Mouse (Mus musculus): ENCODE measurements around the gene Dyrk3.

Gene Dyrk3

DNA sequence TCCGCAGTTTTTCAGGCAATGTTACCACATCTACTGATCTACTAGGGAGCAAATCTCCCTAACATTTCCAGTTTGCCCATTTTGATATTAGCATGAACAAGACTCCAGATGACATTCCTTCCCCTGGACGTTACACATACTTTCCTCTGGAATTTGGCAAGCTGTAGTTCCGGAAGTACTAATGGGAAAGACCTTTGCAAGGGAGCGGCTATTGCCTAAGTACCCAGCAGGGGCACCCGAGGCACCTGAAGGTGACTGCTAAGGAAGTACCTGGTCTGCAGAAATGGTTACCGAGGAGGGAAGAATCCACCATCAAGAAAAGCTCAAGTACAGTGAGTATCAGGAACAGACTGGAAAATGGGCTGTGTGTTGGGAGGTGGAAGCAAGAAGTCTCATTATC lies 25.6 kb downstream of the Dyrk3 start:
- DNase-seq (ENCODE audit: low read depth, low spot score): no peak

- DNase-seq (ENCODE audit: low read depth, low spot score): no peak
These were observed 27.5 kb downstream of the Dyrk3 start for GRCm38 (mm10) chr1:131110525-131111106.

- no peak for DNase-seq (ENCODE audit: low read depth, low spot score)
These were observed 30.4 kb downstream of the Dyrk3 start for GRCm38 (mm10) chr1:131107575-131108308.

DNA sequence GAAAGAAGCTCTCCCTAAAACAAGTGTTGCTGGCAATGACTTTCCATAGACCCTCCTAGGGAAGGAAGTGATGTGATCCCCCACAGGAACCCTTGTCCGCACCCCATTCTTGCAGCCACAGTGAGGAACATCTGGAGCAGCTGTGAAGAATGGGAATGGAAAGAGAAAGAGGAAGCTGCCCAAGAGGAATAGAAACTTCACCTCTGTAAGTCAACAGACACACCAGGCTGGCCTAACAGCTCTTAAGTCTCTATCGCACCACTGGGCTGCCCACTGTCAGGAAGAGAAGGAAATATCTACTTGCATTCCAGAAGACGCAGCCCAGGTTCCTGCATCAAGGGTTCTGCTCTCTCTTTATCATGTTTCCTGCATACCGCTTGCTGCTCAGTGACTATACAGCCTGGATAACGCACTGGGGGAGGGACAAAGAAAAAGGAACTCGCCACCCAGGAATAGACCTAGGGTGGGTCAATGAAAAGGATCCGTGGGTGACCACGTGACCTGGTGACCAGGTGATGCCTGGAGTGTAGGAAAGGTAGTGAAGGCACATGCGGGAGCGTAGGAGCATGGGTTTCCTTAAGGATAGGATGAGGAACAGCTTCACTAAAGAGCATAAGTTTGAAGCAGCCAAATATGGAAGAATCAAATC lies 34.2 kb downstream of the Dyrk3 start:
- DNase-seq (ENCODE audit: low read depth, low spot score): no peak

- no peak for DNase-seq (ENCODE audit: low read depth, low spot score)
These were observed 37.3 kb downstream of the Dyrk3 start for GRCm38 (mm10) chr1:131100808-131101207.

GRCm38 (mm10) chr1:131097700-131098094 lies 40.4 kb downstream of the Dyrk3 start, which contains the start of gene Mapkapk2:
Gene Mapkapk2, minus strand, starts transcription at chr1:131097826.
- DNase-seq (ENCODE audit: low read depth, low spot score): peak; percentile 94

GRCm38 (mm10) chr1:131096803-131097699 lies 41.1 kb downstream of the Dyrk3 start:
- DNase-seq (ENCODE audit: low read depth, low spot score): peak; percentile 77

- no peak for DNase-seq (ENCODE audit: low read depth, low spot score)
These were observed 41.9 kb downstream of the Dyrk3 start for GRCm38 (mm10) chr1:131096132-131096695.

GRCm38 (mm10) chr1:131095574-131095973 lies 42.6 kb downstream of the Dyrk3 start:
- DNase-seq (ENCODE audit: low read depth, low spot score): no peak

- DNase-seq (ENCODE audit: low read depth, low spot score): no peak
These were observed 44.3 kb downstream of the Dyrk3 start for GRCm38 (mm10) chr1:131093889-131094288.

DNA sequence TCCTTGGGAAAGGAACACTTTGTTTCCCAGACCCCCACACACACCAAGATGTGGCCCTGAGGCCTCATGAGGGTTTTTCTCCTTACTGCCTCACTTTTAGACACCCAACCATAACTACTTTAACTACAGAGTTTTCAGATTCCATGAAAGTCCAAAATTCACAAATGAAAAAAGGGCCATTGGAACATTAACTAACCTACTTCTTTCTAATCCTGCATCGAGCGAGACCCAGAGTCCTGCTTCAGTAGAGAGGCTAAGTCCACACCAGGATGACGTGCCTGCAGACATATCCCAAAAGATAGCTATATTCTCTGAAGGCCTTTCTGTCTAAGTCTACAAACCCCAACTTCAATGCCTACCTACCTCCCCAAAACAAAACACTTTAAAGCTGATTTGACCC lies 45.3 kb downstream of the Dyrk3 start:
- no peak for DNase-seq (ENCODE audit: low read depth, low spot score)

DNA sequence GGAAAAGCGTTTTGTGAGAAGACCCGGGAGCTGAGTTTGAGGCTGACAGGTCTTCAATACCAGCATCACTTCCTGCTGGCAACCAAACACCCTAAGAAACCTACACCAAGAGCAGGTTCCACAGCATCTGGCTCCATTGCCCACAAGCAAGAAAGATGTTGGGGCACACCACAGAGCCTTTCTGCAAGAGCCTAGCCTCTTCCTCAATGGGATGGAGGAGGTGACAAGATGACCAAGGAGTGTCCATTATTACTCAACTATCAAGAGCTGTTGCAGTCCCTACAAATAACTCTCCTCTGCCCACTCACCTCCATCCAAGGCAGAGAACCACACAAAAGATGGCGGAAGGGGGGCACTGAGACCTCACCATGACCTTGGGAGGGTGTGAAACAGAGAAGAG lies 46.0 kb downstream of the Dyrk3 start:
- no peak for DNase-seq (ENCODE audit: low read depth, low spot score)

DNA sequence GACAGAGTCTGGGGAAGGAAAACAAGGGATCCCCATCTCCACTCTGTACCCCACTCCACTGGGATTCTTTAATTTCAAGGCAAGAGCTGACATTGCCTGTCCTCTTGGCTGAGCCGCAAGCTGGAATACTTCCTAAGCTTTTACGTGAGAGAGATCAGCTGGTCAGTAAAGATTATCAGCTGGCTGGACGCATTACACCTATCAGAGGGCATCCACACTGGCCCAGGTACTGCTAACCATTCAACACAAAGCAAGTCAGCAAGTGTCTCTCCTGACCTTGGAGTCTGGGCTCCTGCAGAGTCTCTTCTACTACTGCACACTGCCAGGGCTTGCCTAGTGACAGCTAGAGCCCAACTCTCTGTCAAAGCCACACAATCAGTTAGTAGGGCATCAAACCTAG lies 46.7 kb downstream of the Dyrk3 start:
- no peak for DNase-seq (ENCODE audit: low read depth, low spot score)

- no peak for DNase-seq (ENCODE audit: low read depth, low spot score)
These were observed 47.3 kb downstream of the Dyrk3 start for GRCm38 (mm10) chr1:131090877-131091276.

DNA sequence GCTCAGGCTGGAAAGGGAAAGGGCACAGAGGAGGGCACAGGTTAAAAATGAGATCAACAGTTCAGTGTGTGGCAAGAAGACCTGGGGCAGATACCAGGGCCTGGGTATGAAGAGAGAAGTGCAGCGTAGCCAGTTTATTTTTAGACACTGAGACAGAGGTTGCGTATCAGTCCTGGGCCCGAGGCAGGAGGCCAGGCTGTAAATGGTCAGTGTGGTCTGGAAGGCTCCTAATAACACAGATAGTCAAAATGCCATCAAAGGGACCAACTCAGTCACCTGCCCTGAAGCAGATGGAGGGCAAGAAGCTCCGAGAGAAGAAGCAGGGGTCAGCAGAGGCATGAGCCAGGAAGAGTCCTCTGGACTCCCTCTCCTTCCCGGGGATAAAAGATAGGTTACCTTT lies 47.9 kb downstream of the Dyrk3 start:
- no peak for DNase-seq (ENCODE audit: low read depth, low spot score)

- DNase-seq (ENCODE audit: low read depth, low spot score): no peak
These were observed 48.5 kb downstream of the Dyrk3 start for GRCm38 (mm10) chr1:131089525-131090127.

DNA sequence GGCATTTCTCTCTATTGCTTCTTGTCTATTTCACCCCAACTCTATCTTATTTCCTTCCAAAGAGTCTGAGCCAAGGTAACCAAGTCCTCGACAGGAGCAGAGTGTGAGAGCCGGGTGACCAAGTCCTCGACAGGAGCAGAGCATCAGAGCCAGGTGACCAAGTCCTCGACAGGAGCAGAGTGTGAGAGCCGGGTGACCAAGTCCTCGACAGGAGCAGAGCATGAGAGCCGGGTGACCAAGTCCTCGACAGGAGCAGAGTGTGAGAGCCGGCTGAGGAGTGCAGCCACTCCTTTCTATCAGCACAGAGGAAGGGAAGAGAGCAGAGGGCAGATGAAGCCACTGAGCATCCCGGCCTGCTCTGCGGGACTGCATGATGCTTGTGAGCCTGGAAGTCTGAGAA lies 49.6 kb downstream of the Dyrk3 start:
- no peak for DNase-seq (ENCODE audit: low read depth, low spot score)

DNA sequence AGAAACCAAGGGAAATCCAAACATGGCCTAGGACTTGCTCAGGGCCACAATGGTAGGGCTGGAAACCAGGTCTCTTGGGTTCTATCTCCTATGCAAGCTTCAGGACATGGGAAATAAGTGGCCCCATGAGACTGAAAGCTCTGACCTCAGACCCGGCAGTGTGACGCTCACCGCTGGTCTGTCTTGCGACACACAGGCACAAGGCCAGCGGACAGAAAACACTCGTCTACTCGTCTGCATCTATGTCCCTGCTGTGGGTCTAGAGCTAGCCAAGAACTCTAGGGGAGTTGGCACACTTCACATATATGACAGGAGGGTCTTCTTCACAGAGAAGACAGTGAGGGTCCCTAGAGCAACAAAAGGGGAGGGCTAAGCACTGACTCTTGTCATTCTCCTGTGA lies 51.2 kb downstream of the Dyrk3 start:
- no peak for DNase-seq (ENCODE audit: low read depth, low spot score)

DNA sequence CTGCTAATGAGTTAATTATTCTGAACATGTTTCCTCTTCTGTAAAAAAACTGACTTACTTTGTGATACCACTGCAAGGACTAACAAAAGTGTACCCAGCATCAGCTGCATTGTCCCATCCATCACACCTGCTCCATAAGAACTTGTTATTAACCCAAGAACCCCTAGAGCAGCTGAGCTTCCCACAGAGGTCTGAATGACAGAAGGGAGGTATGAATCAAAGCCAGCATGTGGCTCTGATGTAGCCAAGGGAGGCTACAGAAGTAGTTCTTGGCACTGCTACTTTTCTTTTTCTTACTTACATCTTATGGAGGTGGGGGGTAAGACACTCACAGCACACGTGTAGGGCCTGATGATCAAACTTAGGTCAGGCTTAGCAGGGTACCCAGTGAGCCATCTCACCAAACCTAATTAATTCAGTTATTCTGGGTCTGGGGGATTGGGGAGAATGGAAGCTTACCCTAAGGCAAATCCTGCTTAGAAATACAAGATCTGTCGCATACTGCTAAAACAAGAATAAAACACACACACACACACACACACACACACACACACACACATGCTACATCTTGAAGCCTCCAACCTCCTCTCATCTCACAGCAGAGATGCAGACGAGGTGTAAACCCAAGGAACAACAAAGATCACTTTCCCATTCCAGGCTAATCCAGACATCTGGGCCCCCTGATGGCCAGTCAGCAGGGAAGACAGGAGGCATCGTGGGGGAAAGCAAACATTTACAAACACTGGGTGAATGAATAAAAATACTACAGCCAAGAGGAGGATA lies 52.0 kb downstream of the Dyrk3 start:
- DNase-seq (ENCODE audit: low read depth, low spot score): no peak

- no peak for DNase-seq (ENCODE audit: low read depth, low spot score)
These were observed 52.9 kb downstream of the Dyrk3 start for GRCm38 (mm10) chr1:131085272-131085671.

Data from forelimb bud, embryonic 11.5 days (tissue).